In the genomic region with DNA sequence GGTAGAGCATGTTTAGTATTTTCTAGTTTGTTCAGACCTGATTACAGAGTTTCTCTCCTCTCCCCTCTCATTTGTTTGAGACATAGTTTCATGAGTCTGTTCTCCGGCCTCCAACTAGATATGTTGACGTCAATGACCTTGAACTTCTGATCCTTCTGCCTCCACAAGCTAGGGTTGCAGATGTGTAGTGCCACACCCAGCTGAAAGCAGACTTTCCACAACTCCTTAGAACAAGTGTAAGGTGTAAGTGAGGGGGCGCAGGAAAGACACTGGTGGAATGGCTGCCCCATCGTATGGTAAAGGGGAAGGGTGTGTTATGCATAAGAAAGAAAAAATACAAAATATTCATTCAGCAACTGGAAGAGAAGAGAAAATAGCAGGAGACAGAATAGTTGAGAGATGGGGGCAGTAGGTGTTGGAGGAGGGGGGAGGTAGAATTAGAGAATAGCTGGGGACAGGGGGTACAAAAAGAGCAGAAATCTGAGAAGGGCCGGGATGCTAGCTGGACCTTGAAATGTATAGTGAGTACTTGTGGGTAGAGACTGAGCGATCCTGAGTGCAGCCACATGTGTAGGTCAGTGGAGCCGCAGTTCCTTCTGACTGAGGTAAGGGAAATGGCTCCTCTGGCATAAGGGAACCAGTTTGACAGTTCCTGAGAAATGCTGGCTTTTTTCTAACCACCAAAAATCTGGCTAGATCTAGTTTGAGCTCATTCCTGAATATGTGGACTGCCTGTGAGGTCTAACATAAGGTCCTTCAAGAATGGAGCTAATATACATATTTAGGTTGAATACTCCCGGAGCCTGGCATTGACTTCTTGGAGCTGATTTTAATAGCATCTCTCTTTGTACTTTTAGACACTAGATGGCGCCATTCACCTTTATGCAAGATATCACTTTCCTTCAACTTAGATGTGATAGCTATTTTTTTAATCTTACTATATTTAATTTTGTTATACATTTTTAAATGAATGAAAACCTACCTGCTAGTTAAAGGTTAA, we compare ENCODE assay signal across 8 mouse cellular contexts. TPM values are rescaled to one million over a fixed set of nuclear protein-coding genes. Genes with fewer than 3 reads are reported as not detected.
A peak's percentile ranks its signal among the peaks of the same experiment; 100 is the strongest.
DNase-seq lines count a peak whose midpoint lies in the region; ATAC-seq lines count a peak whose summit lies in the region.

No protein-coding gene starts in this region.

- no peak for DNase-seq in cerebellum, adult 11 months
- DNase-seq in layer of hippocampus, adult 11-12 months (ENCODE audit: low spot score), result peak; percentile 36
- DNase-seq in layer of hippocampus, adult 8-10 months (ENCODE audit: low spot score in 2 of 2), result no peak
- peak; percentile 53 for DNase-seq in lung, postnatal 25 days (ENCODE audit: low spot score)
- DNase-seq in gastrocnemius, postnatal 14 days, result no peak
- DNase-seq in frontal cortex, postnatal 14 days (ENCODE audit: low spot score in 2 of 2), result no peak

- 0 out of 2 replicates have a peak, but pooled peaks have one; percentile 45 for ATAC-seq in cerebellum, adult (ENCODE audit: insufficient number of reproducible peaks, low FRiP score, low TSS enrichment)
- peak; percentile 57 for ATAC-seq in activated CD4-positive, CD25-positive, alpha-beta regulatory T cell, adult 4 months

- intact Hi-C loops in gastrocnemius, postnatal 14 days (cut with DNase I; ENCODE audit: low total_unique reads), result no loop called here

RNA-seq across cellular contexts. Expression of a gene that starts 9.6 kb away (rescaled TPM):
- total RNA-seq in layer of hippocampus, adult 8-10 months (2022), result 10 to 100 TPM; 15.0 to 24.3 (median 19.4) TPM
- 10 to 100 TPM; 10.2 to 14.5 TPM for polyA plus RNA-seq in activated CD4-positive, CD25-positive, alpha-beta regulatory T cell, adult 4 months (2017; shearing (Covaris generic))
- 1 to 10 TPM; 4.0 to 6.1 TPM for total RNA-seq in gastrocnemius, postnatal 14 days (2021)

RNA-seq across cellular contexts. Expression of a gene that starts 10.0 kb away (rescaled TPM):
- total RNA-seq in layer of hippocampus, adult 8-10 months (2022), result 1 to 10 TPM in 1 of 4 experiments, under 1 TPM in 1, not detected in 2; 0.68 to 1.3 TPM
- polyA plus RNA-seq in activated CD4-positive, CD25-positive, alpha-beta regulatory T cell, adult 4 months (2017; shearing (Covaris generic)), result not detected
- total RNA-seq in gastrocnemius, postnatal 14 days (2021), result under 1 TPM in 1 of 2 experiments, not detected in 1; 0.35 TPM

RNA-seq across cellular contexts. Expression of a gene that starts 17.8 kb away (rescaled TPM):
- total RNA-seq in layer of hippocampus, adult 8-10 months (2022), result under 1 TPM; 0.25 to 0.61 (median 0.41) TPM
- polyA plus RNA-seq in activated CD4-positive, CD25-positive, alpha-beta regulatory T cell, adult 4 months (2017; shearing (Covaris generic)), result not detected
- total RNA-seq in gastrocnemius, postnatal 14 days (2021), result not detected

RNA-seq across cellular contexts. Expression of a gene that starts 27.3 kb away (rescaled TPM):
- 10 to 100 TPM; 44.3 to 51.8 (median 48.5) TPM for total RNA-seq in layer of hippocampus, adult 8-10 months (2022)
- polyA plus RNA-seq in activated CD4-positive, CD25-positive, alpha-beta regulatory T cell, adult 4 months (2017; shearing (Covaris generic)), result 1 to 10 TPM; 6.5 to 8.2 TPM
- 10 to 100 TPM; 17.6 to 17.8 TPM for total RNA-seq in gastrocnemius, postnatal 14 days (2021)

RNA-seq across cellular contexts. Expression of a gene that starts 32.5 kb away (rescaled TPM):
- not detected for total RNA-seq in layer of hippocampus, adult 8-10 months (2022)
- 1 to 10 TPM in 1 of 2 experiments, not detected in 1; 4.9 TPM for polyA plus RNA-seq in activated CD4-positive, CD25-positive, alpha-beta regulatory T cell, adult 4 months (2017; shearing (Covaris generic))
- under 1 TPM in 1 of 2 experiments, not detected in 1; 0.31 TPM for total RNA-seq in gastrocnemius, postnatal 14 days (2021)

Comparison
In these comparisons a context has a peak if more than half of its experiments do, and no peak if none do; other contexts are left out.
1. DNase-seq: peak in layer of hippocampus, adult 11-12 months (single experiment) and lung, postnatal 25 days (single experiment); none in cerebellum, adult 11 months (single experiment), layer of hippocampus, adult 8-10 months (0 of 2), gastrocnemius, postnatal 14 days (single experiment) and frontal cortex, postnatal 14 days (0 of 2).